Mouse (Mus musculus): ENCODE measurements at regions not wholly inside any gene's neighbourhood (a gene's known extent, or its start where the extent isn't known, plus 50 kb on each side); places are given as distances from the start of the nearest gene placed in this dataset.

- DNase-seq (ENCODE audit: low spot score, missing footprints) = no peak
- no peaks in the 10 kb centered on the region for H3K4me1 ChIP-seq (ENCODE audit: control insufficient read depth, insufficient read depth, low read length)
- no peak overlapping the region for H3K4me3 ChIP-seq (ENCODE audit: low read depth, low read length)
- no peaks in the 10 kb centered on the region for H3K27me3 ChIP-seq (ENCODE audit: control insufficient read depth, insufficient read depth, low read length)
- no peak overlapping the region for H3K4me2 ChIP-seq
- WGBS = 87% methylated on average over 7 of the region's 7 CpGs
- no peaks in the 10 kb centered on the region for H3K9me3 ChIP-seq (ENCODE audit: control insufficient read depth, low read length)
- H3K9ac ChIP-seq (ENCODE audit: low read length) = no peak overlapping the region
- ATAC-seq (ENCODE audit: low FRiP score) = no peak
- H3K36me3 ChIP-seq (ENCODE audit: control insufficient read depth, insufficient read depth, low read length) = no peaks in the 10 kb centered on the region
- no peak overlapping the region for H3K27ac ChIP-seq (ENCODE audit: low read depth, low read length)
These were observed 139.3 kb downstream of the Gm19410 start for GRCm38 (mm10) chr8:35904711-35905450.

GRCm38 (mm10) chr8:35907998-35908397 is 142.4 kb downstream of the Gm19410 start:
- ATAC-seq (ENCODE audit: low FRiP score) (no peak), DNase-seq (ENCODE audit: low spot score, missing footprints) (no peak)
- WGBS = 91% methylated on average over 2 of the region's 2 CpGs

GRCm38 (mm10) chr8:35912264-35912663 is 146.7 kb downstream of the Gm19410 start:
- Histone ChIP-seq H3K36me3 (ENCODE audit: control insufficient read depth, insufficient read depth, low read length) (no peaks in the 10 kb centered on the region), H3K27ac (ENCODE audit: low read depth, low read length) (no peak overlapping the region), H3K4me1 (ENCODE audit: control insufficient read depth, insufficient read depth, low read length) (no peaks in the 10 kb centered on the region), H3K4me2 (no peak overlapping the region), H3K4me3 (ENCODE audit: low read depth, low read length) (no peak overlapping the region), H3K27me3 (ENCODE audit: control insufficient read depth, insufficient read depth, low read length) (no peaks in the 10 kb centered on the region), H3K9ac (ENCODE audit: low read length) (no peak overlapping the region), H3K9me3 (ENCODE audit: control insufficient read depth, low read length) (no peaks in the 10 kb centered on the region)
- ATAC-seq (ENCODE audit: low FRiP score) = no peak
- no peak for DNase-seq (ENCODE audit: low spot score, missing footprints)
- WGBS = 74% methylated on average over 9 of the region's 9 CpGs

More at GRCm38 (mm10) chr8:35907998-35908397, 142.4 kb downstream of the Gm19410 start:
- Histone ChIP-seq H3K4me3 (ENCODE audit: low read depth, low read length) (no peak overlapping the region), H3K27ac (ENCODE audit: low read depth, low read length) (no peak overlapping the region), H3K4me1 (ENCODE audit: control insufficient read depth, insufficient read depth, low read length) (no peaks in the 10 kb centered on the region), H3K27me3 (ENCODE audit: control insufficient read depth, insufficient read depth, low read length) (no peaks in the 10 kb centered on the region), H3K36me3 (ENCODE audit: control insufficient read depth, insufficient read depth, low read length) (no peaks in the 10 kb centered on the region), H3K4me2 (no peak overlapping the region), H3K9me3 (ENCODE audit: control insufficient read depth, low read length) (no peaks in the 10 kb centered on the region), H3K9ac (ENCODE audit: low read length) (no peak overlapping the region)

GRCm38 (mm10) chr8:35915878-35916518 is 150.4 kb downstream of the Gm19410 start:
- ATAC-seq (ENCODE audit: low FRiP score) (no peak), DNase-seq (ENCODE audit: low spot score, missing footprints) (peak; percentile 35)
- H3K9me3 ChIP-seq (ENCODE audit: control insufficient read depth, low read length) = no peaks in the 10 kb centered on the region
- 84% methylated on average over 10 of the region's 10 CpGs for WGBS
- H3K9ac ChIP-seq (ENCODE audit: low read length) = no peak overlapping the region
- H3K36me3 ChIP-seq (ENCODE audit: control insufficient read depth, insufficient read depth, low read length) = no peaks in the 10 kb centered on the region
- H3K27me3 ChIP-seq (ENCODE audit: control insufficient read depth, insufficient read depth, low read length) = no peaks in the 10 kb centered on the region
- H3K4me2 ChIP-seq = no peak overlapping the region
- H3K27ac ChIP-seq (ENCODE audit: low read depth, low read length) = no peak overlapping the region
- H3K4me3 ChIP-seq (ENCODE audit: low read depth, low read length) = no peak overlapping the region
- 0 out of 2 replicates have a peak, but pooled peaks cover 4% of the 10 kb centered on the region for H3K4me1 ChIP-seq (ENCODE audit: control insufficient read depth, insufficient read depth, low read length)

GRCm38 (mm10) chr8:35917573-35917972 is 152.0 kb downstream of the Gm19410 start:
- WGBS = 54% methylated on average over 3 of the region's 3 CpGs
- DNase-seq (ENCODE audit: low spot score, missing footprints) = peak; percentile 39
- H3K27ac ChIP-seq (ENCODE audit: low read depth, low read length) = no peak overlapping the region
- no peak overlapping the region for H3K4me2 ChIP-seq
- H3K36me3 ChIP-seq (ENCODE audit: control insufficient read depth, insufficient read depth, low read length) = no peaks in the 10 kb centered on the region
- H3K4me3 ChIP-seq (ENCODE audit: low read depth, low read length) = no peak overlapping the region
- no peak for ATAC-seq (ENCODE audit: low FRiP score)
- no peaks in the 10 kb centered on the region for H3K27me3 ChIP-seq (ENCODE audit: control insufficient read depth, insufficient read depth, low read length)
- 0 out of 2 replicates have a peak, but pooled peaks cover 4% of the 10 kb centered on the region for H3K4me1 ChIP-seq (ENCODE audit: control insufficient read depth, insufficient read depth, low read length)
- H3K9me3 ChIP-seq (ENCODE audit: control insufficient read depth, low read length) = no peaks in the 10 kb centered on the region
- H3K9ac ChIP-seq (ENCODE audit: low read length) = no peak overlapping the region

- Histone ChIP-seq H3K4me3 (ENCODE audit: low read depth, low read length) (no peak overlapping the region), H3K4me1 (ENCODE audit: control insufficient read depth, insufficient read depth, low read length) (0 out of 2 replicates have a peak, but pooled peaks cover 4% of the 10 kb centered on the region), H3K4me2 (no peak overlapping the region), H3K27ac (ENCODE audit: low read depth, low read length) (no peak overlapping the region), H3K27me3 (ENCODE audit: control insufficient read depth, insufficient read depth, low read length) (no peaks in the 10 kb centered on the region), H3K36me3 (ENCODE audit: control insufficient read depth, insufficient read depth, low read length) (no peaks in the 10 kb centered on the region), H3K9me3 (ENCODE audit: control insufficient read depth, low read length) (no peaks in the 10 kb centered on the region), H3K9ac (ENCODE audit: low read length) (no peak overlapping the region)
- 81% methylated on average over 6 of the region's 6 CpGs for WGBS
- ATAC-seq (ENCODE audit: low FRiP score) (no peak), DNase-seq (ENCODE audit: low spot score, missing footprints) (peak; percentile 84)
These were observed 153.9 kb downstream of the Gm19410 start for GRCm38 (mm10) chr8:35919451-35919850.

GRCm38 (mm10) chr8:35919859-35920675 is 154.5 kb downstream of the Gm19410 start:
- peak; percentile 82 for DNase-seq (ENCODE audit: low spot score, missing footprints)
- Histone ChIP-seq H3K27me3 (ENCODE audit: control insufficient read depth, insufficient read depth, low read length) (no peaks in the 10 kb centered on the region), H3K9ac (ENCODE audit: low read length) (no peak overlapping the region), H3K9me3 (ENCODE audit: control insufficient read depth, low read length) (no peaks in the 10 kb centered on the region), H3K4me3 (ENCODE audit: low read depth, low read length) (no peak overlapping the region), H3K36me3 (ENCODE audit: control insufficient read depth, insufficient read depth, low read length) (no peaks in the 10 kb centered on the region), H3K4me1 (ENCODE audit: control insufficient read depth, insufficient read depth, low read length) (0 out of 2 replicates have a peak, but pooled peaks cover 4% of the 10 kb centered on the region), H3K4me2 (no peak overlapping the region), H3K27ac (ENCODE audit: low read depth, low read length) (no peak overlapping the region)
- ATAC-seq (ENCODE audit: low FRiP score) = peak; percentile 62
- 42% methylated on average over 8 of the region's 8 CpGs for WGBS

- H3K4me3 ChIP-seq (ENCODE audit: low read depth, low read length) = no peak overlapping the region
- no peak overlapping the region for H3K4me2 ChIP-seq
- WGBS = 90% methylated on average over 1 of the region's 1 CpGs
- H3K4me1 ChIP-seq (ENCODE audit: control insufficient read depth, insufficient read depth, low read length) = 0 out of 2 replicates have a peak, but pooled peaks cover 4% of the 10 kb centered on the region
- no peaks in the 10 kb centered on the region for H3K9me3 ChIP-seq (ENCODE audit: control insufficient read depth, low read length)
- no peak for ATAC-seq (ENCODE audit: low FRiP score)
- H3K27ac ChIP-seq (ENCODE audit: low read depth, low read length) = no peak overlapping the region
- H3K9ac ChIP-seq (ENCODE audit: low read length) = no peak overlapping the region
- no peaks in the 10 kb centered on the region for H3K36me3 ChIP-seq (ENCODE audit: control insufficient read depth, insufficient read depth, low read length)
- H3K27me3 ChIP-seq (ENCODE audit: control insufficient read depth, insufficient read depth, low read length) = no peaks in the 10 kb centered on the region
- DNase-seq (ENCODE audit: low spot score, missing footprints) = peak; percentile 56
These were observed 158.4 kb downstream of the Gm19410 start for GRCm38 (mm10) chr8:35924026-35924425.

Measured in midbrain, embryonic 11.5 days (tissue).